Mouse (Mus musculus) spleen, adult 2 months (tissue): Measurements from ENCODE around the gene Uckl1. TPM values are rescaled to one million over a fixed set of nuclear protein-coding genes. Genes with fewer than 3 reads are reported as not detected.

Experiments
- DNase-seq, 2 experiments: peaks; one replicate each; pipeline versions ENCODE4 v3.0.0 to v3.0.0-alpha.2; 2012 to 2021; ENCODE audit warnings: low spot score in 2 of 2, low read depth in 1 of 2
- H3K27ac ChIP-seq: fragments of 200-500 bp; 2 replicates; pipeline ENCODE4 v1.5.1; 2012; ENCODE audit warnings: low read length, inconsistent platforms; ENCODE audit not compliant: insufficient read depth
- H3K27me3 ChIP-seq: fragments of 200-500 bp; 2 replicates; pipeline ENCODE4 v1.6.1; 2012; ENCODE audit warnings: mild to moderate bottlenecking, moderate library complexity, low read length, inconsistent platforms; ENCODE audit not compliant: control insufficient read depth, insufficient read depth
- H3K36me3 ChIP-seq: fragments of 200-500 bp; 2 replicates; pipeline ENCODE4 v1.6.1; 2012; ENCODE audit warnings: mild to moderate bottlenecking, low read length, inconsistent platforms; ENCODE audit not compliant: control insufficient read depth, insufficient read depth
- H3K4me1 ChIP-seq: fragments of 200-500 bp; 2 replicates; pipeline ENCODE4 v1.6.1; 2011; ENCODE audit warnings: inconsistent platforms; ENCODE audit not compliant: control insufficient read depth, insufficient read depth, insufficient read length
- H3K4me3 ChIP-seq: fragments of 200-500 bp; 2 replicates; pipeline ENCODE4 v1.5.1; 2011; ENCODE audit warnings: mild to moderate bottlenecking, inconsistent platforms; ENCODE audit not compliant: insufficient read depth, insufficient read length; ENCODE audit errors: extremely low read depth
- CTCF ChIP-seq: fragments of 200-500 bp; IDR thresholded peaks from 2 replicates; pipeline ENCODE4 v1.5.1; 2011; ENCODE audit warnings: mild to moderate bottlenecking, inconsistent platforms; ENCODE audit not compliant: insufficient read depth, insufficient read length, insufficient replicate concordance; ENCODE audit errors: extremely low read depth
- POLR2A ChIP-seq: fragments of 200-500 bp; IDR thresholded peaks from 2 replicates; pipeline ENCODE4 v1.6.1; 2011; ENCODE audit warnings: low read depth, low read length, inconsistent platforms
- WGBS: fragments of 180-500 bp; shearing (Covaris S2); methylation state at CpG from one replicate; pipeline ENCODE4 v1.1.7; 2018; 5-methylcytosine and 5-hydroxymethylcytosine counted together
- polyA plus RNA-seq: library from polyadenylated mRNA; depleted of rRNA; stranded (reverse); fragments of >200 nt; gene quantifications from 2 replicates; pipeline ENCODE4 v1.2.3, GENCODE M21; 2012

Gene Uckl1
- polyA plus RNA-seq, 1 experiment, result 170 TPM

GRCm38 (mm10) chr2:181541761-181542380 is 42.8 kb downstream of the Uckl1 start:
- no peak for DNase-seq
- no peak for TF ChIP-seq CTCF
- no peak for TF ChIP-seq POLR2A
- WGBS, result 58% methylated on average over 6 of the region's 6 CpGs
- no peaks in the 10 kb centered on the region for H3K27me3 ChIP-seq
- H3K36me3 ChIP-seq, result peaks cover 9% of the 10 kb centered on the region
- H3K4me1 ChIP-seq, result no peaks in the 10 kb centered on the region; the same call in 1 of the 2 replicates
- no peak overlapping the region for H3K27ac ChIP-seq
- H3K4me3 ChIP-seq, result no peak overlapping the region

- no peak for DNase-seq
- 46% methylated on average over 2 of the region's 2 CpGs for WGBS
- Histone ChIP-seq H3K36me3 (peaks cover 6% of the 10 kb centered on the region; the same call in 1 of the 2 replicates), H3K4me1 (no peaks in the 10 kb centered on the region; the same call in 1 of the 2 replicates), H3K27ac (peak overlapping the region; percentile 51), H3K27me3 (no peaks in the 10 kb centered on the region), H3K4me3 (no peak overlapping the region)
- TF ChIP-seq POLR2A (no peak), CTCF (no peak)
Observed at GRCm38 (mm10) chr2:181537444-181538047, 47.1 kb downstream of the Uckl1 start.

- no peak for TF ChIP-seq POLR2A
- no peak for TF ChIP-seq CTCF
- no peak overlapping the region for H3K4me3 ChIP-seq
- 83% methylated on average over 2 of the region's 2 CpGs for WGBS
- H3K27ac ChIP-seq, result no peak overlapping the region
- no peaks in the 10 kb centered on the region; the same call in 1 of the 2 replicates for H3K4me1 ChIP-seq
- DNase-seq, result no peak
- H3K36me3 ChIP-seq, result peaks cover 5% of the 10 kb centered on the region; the same call in 1 of the 2 replicates
- no peaks in the 10 kb centered on the region for H3K27me3 ChIP-seq
Observed at GRCm38 (mm10) chr2:181536410-181536809, 48.3 kb downstream of the Uckl1 start.

GRCm38 (mm10) chr2:181532589-181532988 is 52.1 kb downstream of the Uckl1 start:
- Histone ChIP-seq H3K4me3 (no peak overlapping the region), H3K27ac (no peak overlapping the region), H3K27me3 (no peaks in the 10 kb centered on the region), H3K36me3 (peaks cover 4% of the 10 kb centered on the region; the same call in 1 of the 2 replicates), H3K4me1 (no peaks in the 10 kb centered on the region; the same call in 1 of the 2 replicates)
- 93% methylated on average over 3 of the region's 3 CpGs for WGBS
- no peak for DNase-seq
- TF ChIP-seq POLR2A, result no peak
- TF ChIP-seq CTCF, result no peak

- no peak overlapping the region for H3K27ac ChIP-seq
- peaks cover 2% of the 10 kb centered on the region; the same call in 1 of the 2 replicates for H3K36me3 ChIP-seq
- no peaks in the 10 kb centered on the region for H3K27me3 ChIP-seq
- no peak for DNase-seq
- TF ChIP-seq POLR2A, result no peak
- no peak for TF ChIP-seq CTCF
- WGBS, result 86% methylated on average over 1 of the region's 1 CpGs
- H3K4me1 ChIP-seq, result no peaks in the 10 kb centered on the region; the same call in 1 of the 2 replicates
- no peak overlapping the region for H3K4me3 ChIP-seq
Observed at GRCm38 (mm10) chr2:181529076-181529475, 55.6 kb downstream of the Uckl1 start.

GRCm38 (mm10) chr2:181525526-181525925 is 59.2 kb downstream of the Uckl1 start:
- TF ChIP-seq POLR2A (no peak), CTCF (no peak)
- H3K4me1 ChIP-seq, result peaks cover 3% of the 10 kb centered on the region
- peaks cover 2% of the 10 kb centered on the region; the same call in 1 of the 2 replicates for H3K36me3 ChIP-seq
- DNase-seq, result no peak
- WGBS, result 88% methylated on average over 5 of the region's 5 CpGs
- no peak overlapping the region for H3K27ac ChIP-seq
- H3K4me3 ChIP-seq, result no peak overlapping the region
- H3K27me3 ChIP-seq, result no peaks in the 10 kb centered on the region

GRCm38 (mm10) chr2:181522811-181523210 is 61.9 kb downstream of the Uckl1 start:
- peaks cover 2% of the 10 kb centered on the region; the same call in 1 of the 2 replicates for H3K36me3 ChIP-seq
- peaks cover 5% of the 10 kb centered on the region for H3K4me1 ChIP-seq
- H3K27ac ChIP-seq, result no peak overlapping the region
- peak; percentile 8 to 37 for DNase-seq
- H3K27me3 ChIP-seq, result no peaks in the 10 kb centered on the region
- WGBS, result 66% methylated on average over 5 of the region's 5 CpGs
- peak; percentile 9; the same call in 1 of the 2 replicates for TF ChIP-seq CTCF
- TF ChIP-seq POLR2A, result no peak
- no peak overlapping the region for H3K4me3 ChIP-seq
